Mouse (Mus musculus): ENCODE data around the gene Atp6v0c. TPM values are rescaled to one million over a fixed set of nuclear protein-coding genes. Genes with fewer than 3 reads are reported as not detected.

Atp6v0c gene
- polyA plus RNA-seq, 1 experiment from 2014 or later, result 574 TPM

- Histone ChIP-seq H3K4me1 (ENCODE audit: control insufficient read depth, insufficient read depth, low read length) (peaks cover 44% of the 10 kb centered on the region), H3K27me3 (ENCODE audit: control insufficient read depth, insufficient read depth, low read length) (peaks cover 20% of the 10 kb centered on the region), H3K4me3 (ENCODE audit: low read depth, low read length) (peak overlapping the region; percentile 44), H3K27ac (ENCODE audit: low read depth, low read length) (peak overlapping the region; percentile 61), H3K9ac (ENCODE audit: low read length) (peak overlapping the region; percentile 72), H3K36me3 (ENCODE audit: control insufficient read depth, insufficient read depth, low read length) (no peaks in the 10 kb centered on the region), H3K4me2 (ENCODE audit: low read depth) (peak overlapping the region; percentile 93), H3K9me3 (ENCODE audit: control insufficient read depth, low read length) (no peaks in the 10 kb centered on the region)
- WGBS, result 2% methylated on average over 29 of the region's 29 CpGs
- peak; percentile 47 for DNase-seq (ENCODE audit: low spot score)
- 0 out of 2 replicates have a peak, but pooled peaks have one; percentile 0 for ATAC-seq (ENCODE audit: insufficient read depth, low FRiP score, low TSS enrichment)
Observed at GRCm38 (mm10) chr17:24208641-24209042, 39.1 kb upstream of the Atp6v0c start.

DNA sequence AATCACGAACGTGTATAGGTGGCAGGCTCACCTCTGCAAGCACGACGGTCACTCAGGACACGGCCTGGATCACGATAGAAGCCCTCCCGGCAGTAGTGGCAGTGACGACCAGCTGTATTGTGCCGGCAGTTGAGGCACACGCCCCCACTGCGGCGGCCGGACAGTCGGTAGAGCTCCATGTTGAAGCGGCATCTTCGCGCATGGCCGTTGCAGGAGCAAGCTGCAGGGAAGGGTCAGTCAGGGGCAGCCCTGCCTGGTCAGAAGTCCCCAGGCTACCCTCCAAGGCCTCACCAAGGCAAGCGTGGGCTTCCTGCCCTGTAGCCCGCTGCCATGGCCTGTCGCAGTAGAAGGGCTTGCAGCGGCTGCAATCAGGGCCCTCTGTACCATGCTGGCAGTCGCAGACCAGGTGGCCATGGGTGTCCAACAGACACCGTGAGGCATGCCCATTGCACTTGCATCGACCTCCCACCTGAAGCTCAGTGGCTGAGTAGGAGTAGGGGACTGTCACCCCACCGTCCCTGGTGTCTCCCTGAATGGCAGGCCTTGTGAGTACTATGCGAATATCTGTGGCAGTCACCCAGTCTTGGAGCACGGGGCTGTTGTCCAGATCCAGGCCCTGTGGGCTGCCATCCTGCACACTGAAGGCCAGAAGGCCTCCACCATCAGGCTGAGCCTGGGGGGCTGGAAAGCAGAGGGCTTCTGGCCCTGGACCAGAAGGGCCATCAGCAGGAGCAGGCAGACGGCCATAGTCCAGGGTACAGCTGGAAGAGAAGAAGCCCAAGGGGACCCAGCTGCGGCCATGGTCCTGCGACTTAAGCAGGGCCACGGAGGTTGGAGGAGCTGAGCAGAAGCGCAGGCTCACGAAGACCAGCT lies 38.5 kb upstream of the Atp6v0c start:
- H3K4me2 ChIP-seq (ENCODE audit: low read depth), result peak overlapping the region; percentile 93
- WGBS, result 55% methylated on average over 34 of the region's 34 CpGs
- H3K9ac ChIP-seq (ENCODE audit: low read length), result peak overlapping the region; percentile 72
- H3K27me3 ChIP-seq (ENCODE audit: control insufficient read depth, insufficient read depth, low read length), result peaks cover 20% of the 10 kb centered on the region
- no peak for ATAC-seq (ENCODE audit: insufficient read depth, low FRiP score, low TSS enrichment)
- no peaks in the 10 kb centered on the region for H3K9me3 ChIP-seq (ENCODE audit: control insufficient read depth, low read length)
- peak; percentile 15 for DNase-seq (ENCODE audit: low spot score)
- H3K36me3 ChIP-seq (ENCODE audit: control insufficient read depth, insufficient read depth, low read length), result no peaks in the 10 kb centered on the region
- H3K4me3 ChIP-seq (ENCODE audit: low read depth, low read length), result peak overlapping the region; percentile 44
- H3K4me1 ChIP-seq (ENCODE audit: control insufficient read depth, insufficient read depth, low read length), result peaks cover 44% of the 10 kb centered on the region
- H3K27ac ChIP-seq (ENCODE audit: low read depth, low read length), result 0 out of 2 replicates have a peak overlapping the region, but pooled peaks have one; percentile 44

DNA sequence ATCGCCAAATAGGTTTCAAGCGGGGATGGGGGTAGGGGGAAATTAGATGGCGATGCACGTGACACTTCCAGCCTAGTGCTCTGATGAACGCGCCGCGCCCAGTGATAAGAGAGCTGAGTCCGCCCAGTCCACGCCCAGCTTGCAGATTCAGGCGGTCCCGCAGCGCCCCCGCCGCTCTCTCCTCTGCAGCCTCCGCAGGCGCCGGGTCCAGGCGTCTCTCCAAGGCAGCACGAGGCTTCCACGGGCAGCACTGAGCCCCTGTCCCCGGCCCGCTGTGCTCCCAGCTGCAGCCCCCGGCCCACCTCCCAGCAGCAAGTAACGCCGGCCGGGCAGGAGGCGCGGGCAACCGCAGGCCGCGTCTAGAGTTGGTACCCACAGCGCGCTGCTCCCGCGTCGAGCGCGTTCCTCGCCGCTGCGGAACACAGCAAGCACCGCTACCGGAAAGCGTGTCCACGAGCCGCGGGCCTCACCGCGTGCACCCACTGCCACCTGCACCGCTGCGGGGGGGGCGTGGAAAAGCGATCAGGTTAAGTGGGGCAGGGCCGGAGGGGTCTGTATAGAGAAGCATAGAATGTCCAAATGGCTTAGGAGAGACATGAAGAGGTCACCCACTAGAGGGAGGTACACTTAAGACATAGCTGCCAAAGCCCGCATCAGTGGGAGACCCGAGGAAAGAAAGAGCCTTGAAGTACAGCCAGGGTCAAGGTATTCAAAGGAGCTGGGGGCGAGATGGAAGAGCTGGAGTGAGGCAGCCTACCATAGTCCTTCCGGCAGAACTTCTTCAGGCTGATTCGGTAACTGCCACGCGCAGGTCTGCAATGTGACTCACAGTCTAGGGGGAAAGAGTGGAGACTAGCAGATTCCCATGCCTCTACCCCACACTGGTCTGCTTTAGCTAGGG lies 37.2 kb upstream of the Atp6v0c start:
- Histone ChIP-seq H3K4me2 (ENCODE audit: low read depth) (peak overlapping the region; percentile 87), H3K27ac (ENCODE audit: low read depth, low read length) (0 out of 2 replicates have a peak overlapping the region, but pooled peaks have one; percentile 50), H3K27me3 (ENCODE audit: control insufficient read depth, insufficient read depth, low read length) (peaks cover 20% of the 10 kb centered on the region), H3K9me3 (ENCODE audit: control insufficient read depth, low read length) (no peaks in the 10 kb centered on the region), H3K4me1 (ENCODE audit: control insufficient read depth, insufficient read depth, low read length) (peaks cover 41% of the 10 kb centered on the region), H3K36me3 (ENCODE audit: control insufficient read depth, insufficient read depth, low read length) (no peaks in the 10 kb centered on the region), H3K9ac (ENCODE audit: low read length) (peak overlapping the region; percentile 64), H3K4me3 (ENCODE audit: low read depth, low read length) (peak overlapping the region; percentile 39)
- 5% methylated on average over 58 of the region's 62 CpGs for WGBS
- peak; percentile 8; the same call in 1 of the 2 replicates for ATAC-seq (ENCODE audit: insufficient read depth, low FRiP score, low TSS enrichment)
- DNase-seq (ENCODE audit: low spot score), result peak; percentile 64

GRCm38 (mm10) chr17:24205908-24206361 lies 36.4 kb upstream of the Atp6v0c start:
- Histone ChIP-seq H3K4me1 (ENCODE audit: control insufficient read depth, insufficient read depth, low read length) (peaks cover 38% of the 10 kb centered on the region), H3K4me3 (ENCODE audit: low read depth, low read length) (peak overlapping the region; percentile 64), H3K36me3 (ENCODE audit: control insufficient read depth, insufficient read depth, low read length) (no peaks in the 10 kb centered on the region), H3K4me2 (ENCODE audit: low read depth) (peak overlapping the region; percentile 87), H3K9ac (ENCODE audit: low read length) (peak overlapping the region; percentile 26), H3K27me3 (ENCODE audit: control insufficient read depth, insufficient read depth, low read length) (peaks cover 20% of the 10 kb centered on the region), H3K9me3 (ENCODE audit: control insufficient read depth, low read length) (no peaks in the 10 kb centered on the region), H3K27ac (ENCODE audit: low read depth, low read length) (no peak overlapping the region)
- DNase-seq (ENCODE audit: low spot score), result no peak
- 5% methylated on average over 15 of the region's 15 CpGs for WGBS
- peak; percentile 14 for ATAC-seq (ENCODE audit: insufficient read depth, low FRiP score, low TSS enrichment)

DNA sequence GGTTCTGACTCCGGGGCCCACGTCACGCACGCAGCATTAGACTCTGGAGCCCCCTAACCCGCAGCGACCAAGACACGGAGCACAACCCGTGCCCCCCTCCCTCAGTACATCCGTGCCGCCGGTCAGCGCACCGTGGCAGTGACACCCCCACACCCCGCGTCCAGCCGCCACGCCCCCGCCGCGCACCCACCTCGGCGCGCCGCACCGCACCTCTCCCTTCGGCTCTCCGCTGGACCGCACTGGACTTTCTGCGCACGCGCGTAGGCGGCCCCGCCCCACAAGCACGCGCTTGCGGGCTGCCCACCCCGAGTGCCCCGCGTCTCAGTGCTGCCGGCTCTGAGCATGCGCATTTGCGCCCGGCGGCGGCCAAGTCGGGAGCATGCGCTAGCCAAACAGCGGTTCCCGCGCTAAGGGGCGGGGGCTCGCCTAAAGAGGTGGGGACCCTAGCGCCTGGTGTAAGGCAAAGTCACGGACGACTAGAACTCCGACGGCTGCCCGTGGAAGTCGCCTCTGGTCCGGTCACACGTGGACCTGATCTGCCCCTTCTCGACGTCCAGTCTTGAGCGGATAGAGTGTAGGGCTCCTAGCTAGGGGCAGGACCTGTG lies 35.9 kb upstream of the Atp6v0c start, which contains the start of gene Tbc1d24:
Tbc1d24 (minus strand) TSS at position 279 of the 605 bp plus-strand sequence.
- Histone ChIP-seq H3K9ac (ENCODE audit: low read length) (peak within 1 kb of the TSS; percentile 69), H3K4me3 (ENCODE audit: low read depth, low read length) (peak within 1 kb of the TSS; percentile 64), H3K27ac (ENCODE audit: low read depth, low read length) (0 out of 2 replicates have a peak within 1 kb of the TSS, but pooled peaks have one; percentile 50), H3K27me3 (ENCODE audit: control insufficient read depth, insufficient read depth, low read length) (peaks cover 20% of the 10 kb centered on the region), H3K36me3 (ENCODE audit: control insufficient read depth, insufficient read depth, low read length) (no peaks in the 10 kb centered on the region), H3K9me3 (ENCODE audit: control insufficient read depth, low read length) (no peaks in the 10 kb centered on the region), H3K4me2 (ENCODE audit: low read depth) (peak within 1 kb of the TSS; percentile 87), H3K4me1 (ENCODE audit: control insufficient read depth, insufficient read depth, low read length) (peaks cover 38% of the 10 kb centered on the region)
- DNase-seq (ENCODE audit: low spot score) (peak; percentile 98), ATAC-seq (ENCODE audit: insufficient read depth, low FRiP score, low TSS enrichment) (peak; percentile 62)
- under 1% methylated on average over 56 of the region's 65 CpGs for WGBS

- H3K4me3 ChIP-seq (ENCODE audit: low read depth, low read length), result peak overlapping the region; percentile 64
- ATAC-seq (ENCODE audit: insufficient read depth, low FRiP score, low TSS enrichment) (no peak), DNase-seq (ENCODE audit: low spot score) (no peak)
- no peaks in the 10 kb centered on the region for H3K9me3 ChIP-seq (ENCODE audit: control insufficient read depth, low read length)
- peaks cover 37% of the 10 kb centered on the region for H3K4me1 ChIP-seq (ENCODE audit: control insufficient read depth, insufficient read depth, low read length)
- no peaks in the 10 kb centered on the region for H3K36me3 ChIP-seq (ENCODE audit: control insufficient read depth, insufficient read depth, low read length)
- no peak overlapping the region for H3K27ac ChIP-seq (ENCODE audit: low read depth, low read length)
- peaks cover 20% of the 10 kb centered on the region for H3K27me3 ChIP-seq (ENCODE audit: control insufficient read depth, insufficient read depth, low read length)
- peak overlapping the region; percentile 87 for H3K4me2 ChIP-seq (ENCODE audit: low read depth)
- 18% methylated on average over 7 of the region's 7 CpGs for WGBS
- peak overlapping the region; percentile 69 for H3K9ac ChIP-seq (ENCODE audit: low read length)
Observed at GRCm38 (mm10) chr17:24204846-24205245, 35.3 kb upstream of the Atp6v0c start.

DNA sequence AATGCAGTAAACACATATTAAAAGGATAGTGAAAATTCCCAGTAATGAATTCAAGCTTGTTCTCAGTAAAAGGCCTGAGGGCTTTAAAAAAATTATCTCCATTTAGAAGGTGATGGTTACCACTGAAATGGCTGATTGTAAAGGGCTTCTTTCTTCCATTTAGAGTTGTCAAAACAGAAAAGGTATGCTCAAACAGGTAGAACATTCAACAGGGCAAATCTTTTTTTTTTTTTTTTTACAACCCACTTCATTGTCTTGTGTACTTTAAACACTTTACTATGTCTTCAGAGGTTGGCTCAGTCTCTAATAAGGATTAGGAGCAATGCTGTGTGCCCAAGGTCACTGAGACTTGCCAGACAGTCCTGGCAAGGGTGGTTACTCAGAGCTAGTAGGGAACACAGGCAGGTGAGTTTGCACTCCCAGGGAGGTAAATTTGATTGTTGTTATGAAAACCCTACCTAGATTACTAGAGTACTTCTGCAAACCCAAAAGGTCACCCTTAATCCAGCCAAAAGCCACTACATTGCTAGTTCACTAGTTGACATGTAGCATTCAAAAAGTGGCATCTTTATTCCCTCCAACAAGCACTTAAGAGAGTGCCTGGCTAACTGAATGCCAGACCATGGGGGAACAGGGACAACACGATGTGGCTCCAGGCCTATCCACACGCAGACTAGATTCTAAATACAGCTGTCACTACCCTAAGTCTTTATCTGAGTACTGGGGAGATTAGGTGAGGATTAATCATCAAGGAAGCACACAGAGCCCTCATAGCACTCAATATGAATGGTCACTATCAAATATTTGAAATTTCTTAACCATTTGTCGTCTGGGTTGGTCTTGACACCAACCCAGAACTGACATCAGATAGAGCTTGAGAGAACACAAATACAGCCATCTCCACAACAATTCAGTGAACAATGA lies 34.4 kb upstream of the Atp6v0c start:
- WGBS, result 92% methylated on average over 3 of the region's 3 CpGs
- H3K4me3 ChIP-seq (ENCODE audit: low read depth, low read length), result no peak overlapping the region
- no peaks in the 10 kb centered on the region for H3K36me3 ChIP-seq (ENCODE audit: control insufficient read depth, insufficient read depth, low read length)
- H3K9me3 ChIP-seq (ENCODE audit: control insufficient read depth, low read length), result no peaks in the 10 kb centered on the region
- H3K4me1 ChIP-seq (ENCODE audit: control insufficient read depth, insufficient read depth, low read length), result peaks cover 30% of the 10 kb centered on the region
- H3K4me2 ChIP-seq (ENCODE audit: low read depth), result no peak overlapping the region; the same call in 1 of the 2 replicates
- H3K9ac ChIP-seq (ENCODE audit: low read length), result no peak overlapping the region; the same call in 1 of the 2 replicates
- no peak for ATAC-seq (ENCODE audit: insufficient read depth, low FRiP score, low TSS enrichment)
- peaks cover 20% of the 10 kb centered on the region for H3K27me3 ChIP-seq (ENCODE audit: control insufficient read depth, insufficient read depth, low read length)
- DNase-seq (ENCODE audit: low spot score), result no peak
- no peak overlapping the region for H3K27ac ChIP-seq (ENCODE audit: low read depth, low read length)

Data from neural tube, embryonic 11.5 days (tissue).